Mouse (Mus musculus) lung, embryonic 14.5 days (tissue): Measurements from ENCODE around the gene Cygb. TPM values are rescaled to one million over a fixed set of nuclear protein-coding genes. Genes with fewer than 3 reads are reported as not detected.

Experiments used
- ATAC-seq: fragments of 200-750 bp; cut with Nextera tagmentation; 2 replicates; pipeline ENCODE4 v1.8.0; 2017; ENCODE audit warnings: mild to moderate bottlenecking, moderate TSS enrichment, moderate library complexity; ENCODE audit not compliant: insufficient read depth
- DNase-seq: peaks from one replicate; pipeline ENCODE4 v3.0.0-alpha.2; 2015
- H3K27ac ChIP-seq: fragments of 300-500 bp; sonication (generic); 2 replicates; pipeline ENCODE4 v1.5.1; 2014; ENCODE audit warnings: low read depth, mild to moderate bottlenecking, moderate library complexity
- H3K27me3 ChIP-seq: fragments of 300-500 bp; sonication (generic); 2 replicates; pipeline ENCODE4 v1.6.1; 2014; ENCODE audit warnings: low read length, control low read depth; ENCODE audit not compliant: insufficient read depth
- H3K36me3 ChIP-seq: fragments of 300-500 bp; sonication (generic); 2 replicates; pipeline ENCODE4 v1.6.1; 2014; ENCODE audit warnings: control low read depth; ENCODE audit not compliant: insufficient read depth
- H3K4me1 ChIP-seq: fragments of 300-500 bp; sonication (generic); 2 replicates; pipeline ENCODE4 v1.6.1; 2014; ENCODE audit warnings: antibody characterized with exemption, control low read depth; ENCODE audit not compliant: insufficient read depth
- H3K4me2 ChIP-seq: fragments of 300-500 bp; sonication (generic); 2 replicates; pipeline ENCODE4 v1.6.1; 2014; ENCODE audit warnings: mild to moderate bottlenecking
- H3K4me3 ChIP-seq: fragments of 300-500 bp; sonication (generic); 2 replicates; pipeline ENCODE4 v1.5.1; 2014; ENCODE audit warnings: low read depth, low read length
- H3K9ac ChIP-seq: fragments of 300-500 bp; sonication (generic); 2 replicates; pipeline ENCODE4 v1.6.1; 2014
- H3K9me3 ChIP-seq: fragments of 300-500 bp; sonication (generic); 2 replicates; pipeline ENCODE4 v1.6.1; 2016; ENCODE audit warnings: low read depth, low read length, control low read depth
- CTCF ChIP-seq: IDR thresholded peaks from 2 replicates; pipeline ENCODE4 v1.5.1; 2016; ENCODE audit warnings: antibody characterized with exemption, low read depth
- WGBS: fragments of 180-500 bp; shearing (Covaris S2); extraction: QIAGEN DNeasy Blood & Tissue Kit; methylation state at CpG from one replicate; pipeline ENCODE4 v1.1.7; 2014; 5-methylcytosine and 5-hydroxymethylcytosine counted together
- polyA plus RNA-seq: library from polyadenylated mRNA; unstranded; fragments of >200 nt; fragmentation: Nextera tagmentation; extraction: Ambion mirVana; gene quantifications from 2 replicates; pipeline ENCODE4 v1.2.1, GENCODE M21; 2014

Gene Cygb
- polyA plus RNA-seq, 1 experiment from 2014 or later: 9.5 TPM

- H3K9me3 ChIP-seq: no peaks in the 10 kb centered on the region
- TF ChIP-seq CTCF: 0 out of 2 replicates have a peak, but pooled peaks have one; percentile 6
- peak overlapping the region; percentile 70 for H3K9ac ChIP-seq
- peak overlapping the region; percentile 70 for H3K4me3 ChIP-seq
- peaks cover 36% of the 10 kb centered on the region for H3K4me1 ChIP-seq
- 11% methylated on average over 42 of the region's 42 CpGs for WGBS
- H3K4me2 ChIP-seq: peak overlapping the region; percentile 89
- DNase-seq: peak; percentile 88
- no peaks in the 10 kb centered on the region for H3K36me3 ChIP-seq
- peak overlapping the region; percentile 40; the same call in 1 of the 2 replicates for H3K27ac ChIP-seq
- peak; percentile 25 for ATAC-seq
- H3K27me3 ChIP-seq: no peaks in the 10 kb centered on the region
These were observed 29.8 kb downstream of the Cygb start for GRCm38 (mm10) chr11:116624131-116624832.

GRCm38 (mm10) chr11:116623281-116624124, 30.6 kb downstream of the Cygb start:
- peak overlapping the region; percentile 89 for H3K4me2 ChIP-seq
- DNase-seq (no peak), ATAC-seq (no peak; the same call in 1 of the 2 replicates)
- no peaks in the 10 kb centered on the region for H3K27me3 ChIP-seq
- peak overlapping the region; percentile 40; the same call in 1 of the 2 replicates for H3K27ac ChIP-seq
- H3K4me3 ChIP-seq: peak overlapping the region; percentile 70
- H3K9ac ChIP-seq: peak overlapping the region; percentile 70
- H3K9me3 ChIP-seq: no peaks in the 10 kb centered on the region
- no peaks in the 10 kb centered on the region for H3K36me3 ChIP-seq
- 7% methylated on average over 40 of the region's 40 CpGs for WGBS
- TF ChIP-seq CTCF: peak; percentile 1; the same call in 1 of the 2 replicates
- H3K4me1 ChIP-seq: peaks cover 42% of the 10 kb centered on the region

- H3K4me2 ChIP-seq: peak overlapping the region; percentile 89
- DNase-seq: peak; percentile 90
- peak; percentile 78 for ATAC-seq
- peak overlapping the region; percentile 25 for H3K9ac ChIP-seq
- no peaks in the 10 kb centered on the region for H3K9me3 ChIP-seq
- WGBS: 10% methylated on average over 6 of the region's 6 CpGs
- H3K4me1 ChIP-seq: peaks cover 50% of the 10 kb centered on the region
- H3K27me3 ChIP-seq: no peaks in the 10 kb centered on the region
- no peaks in the 10 kb centered on the region for H3K36me3 ChIP-seq
- H3K27ac ChIP-seq: peak overlapping the region; percentile 84
- no peak overlapping the region for H3K4me3 ChIP-seq
- no peak for TF ChIP-seq CTCF
These were observed 32.8 kb downstream of the Cygb start for GRCm38 (mm10) chr11:116621258-116621704.

- 0 out of 2 replicates have a peak overlapping the region, but pooled peaks have one; percentile 3 for H3K4me3 ChIP-seq
- no peaks in the 10 kb centered on the region for H3K36me3 ChIP-seq
- peak overlapping the region; percentile 84 for H3K27ac ChIP-seq
- peaks cover 55% of the 10 kb centered on the region for H3K4me1 ChIP-seq
- TF ChIP-seq CTCF: no peak
- WGBS: 61% methylated on average over 10 of the region's 10 CpGs
- DNase-seq: peak; percentile 68
- peak overlapping the region; percentile 25 for H3K9ac ChIP-seq
- H3K4me2 ChIP-seq: peak overlapping the region; percentile 89
- no peaks in the 10 kb centered on the region for H3K9me3 ChIP-seq
- peak; percentile 23 for ATAC-seq
- H3K27me3 ChIP-seq: no peaks in the 10 kb centered on the region
These were observed 33.4 kb downstream of the Cygb start for GRCm38 (mm10) chr11:116620559-116621253.

- peak; percentile 57 for DNase-seq
These were observed 34.0 kb downstream of the Cygb start for GRCm38 (mm10) chr11:116620073-116620472.

GRCm38 (mm10) chr11:116619561-116619960, 34.6 kb downstream of the Cygb start:
- H3K36me3 ChIP-seq: no peaks in the 10 kb centered on the region
- H3K4me2 ChIP-seq: peak overlapping the region; percentile 89; the same call in 1 of the 2 replicates
- WGBS: 48% methylated on average over 8 of the region's 8 CpGs
- peaks cover 58% of the 10 kb centered on the region for H3K4me1 ChIP-seq
- H3K9me3 ChIP-seq: no peaks in the 10 kb centered on the region
- H3K4me3 ChIP-seq: no peak overlapping the region
- ATAC-seq (no peak), DNase-seq (no peak)
- no peak overlapping the region for H3K9ac ChIP-seq
- no peak overlapping the region for H3K27ac ChIP-seq
- no peak for TF ChIP-seq CTCF
- H3K27me3 ChIP-seq: no peaks in the 10 kb centered on the region

More at GRCm38 (mm10) chr11:116620073-116620472, 34.0 kb downstream of the Cygb start:
- H3K36me3 ChIP-seq: no peaks in the 10 kb centered on the region
- no peak overlapping the region for H3K9ac ChIP-seq
- peaks cover 60% of the 10 kb centered on the region for H3K4me1 ChIP-seq
- H3K4me3 ChIP-seq: no peak overlapping the region
- H3K27ac ChIP-seq: peak overlapping the region; percentile 84
- H3K27me3 ChIP-seq: no peaks in the 10 kb centered on the region
- H3K4me2 ChIP-seq: peak overlapping the region; percentile 89
- H3K9me3 ChIP-seq: no peaks in the 10 kb centered on the region
- no peak for TF ChIP-seq CTCF
- whole genome bisulfite sequencing: 24% methylated on average over 9 of the region's 9 CpGs
- ATAC-seq: no peak
